Mouse (Mus musculus) CD4-positive, CD25-positive, alpha-beta regulatory T cell, adult 9 weeks (primary cell): ENCODE measurements around the gene Olfr385. TPM values are rescaled to one million over a fixed set of nuclear protein-coding genes. Genes with fewer than 3 reads are reported as not detected.

Experiments
- polyA plus RNA-seq: library from polyadenylated mRNA; unstranded; fragments of 100-300 nt; shearing (Covaris generic); gene quantifications from one replicate; pipeline ENCODE4 v1.2.1, GENCODE M21; 2017

The Olfr385 gene
- not detected for polyA plus RNA-seq

DNA sequence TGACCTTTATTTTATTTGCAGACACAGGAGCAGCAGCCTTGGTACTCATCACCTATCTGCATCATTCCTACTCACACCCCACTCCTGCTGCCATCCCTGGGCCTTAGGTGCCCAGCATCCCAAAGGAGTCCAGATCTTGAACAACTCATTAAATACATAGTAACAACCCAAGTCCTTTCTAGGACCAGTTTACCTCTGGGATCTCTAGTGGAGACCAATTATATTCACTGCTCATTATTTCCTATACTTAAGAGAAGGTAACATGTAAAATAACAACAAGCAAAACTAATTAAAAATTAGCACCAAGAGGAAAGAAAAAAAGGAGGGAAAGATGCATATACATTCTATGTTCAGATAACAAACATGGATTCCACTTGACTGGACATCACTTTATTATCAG, at the start of gene Olfr385:
Olfr385 (minus strand) TSS at position 101 of the 400 bp plus-strand sequence.

DNA sequence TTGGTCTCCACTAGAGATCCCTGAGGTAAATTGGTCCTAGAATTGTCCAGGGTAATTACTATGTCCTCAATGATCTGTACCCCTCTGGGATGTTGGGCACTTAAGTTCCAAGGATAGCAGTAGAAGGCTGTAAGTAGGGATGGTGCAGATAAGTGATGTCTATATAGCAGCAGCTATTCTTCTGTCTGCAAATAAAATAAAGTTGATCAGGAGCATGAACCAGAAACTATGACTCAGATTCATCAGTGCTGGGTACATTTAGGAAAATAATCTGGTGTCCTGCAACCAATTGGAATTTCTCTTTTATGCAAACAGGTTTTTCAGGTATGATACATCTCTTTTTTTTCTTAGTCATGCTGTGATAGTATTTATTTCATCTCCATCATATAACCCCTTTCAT, 5.5 kb upstream of the Olfr385 start, which contains the start of gene Olfr384:
Olfr384 (plus strand) TSS at position 301 of the 400 bp plus-strand sequence.

Other genes with a start within 250 kb of the Olfr385 start
- gene Olfr20, start 242.2 kb downstream of the Olfr385 start, polyA plus RNA-seq = not detected
- 0.29 TPM for gene Olfr376, start 221.8 kb downstream of the Olfr385 start, polyA plus RNA-seq
- gene Olfr1, start 193.4 kb downstream of the Olfr385 start, polyA plus RNA-seq = not detected
- gene Olfr378, start 164.5 kb downstream of the Olfr385 start, polyA plus RNA-seq = not detected
- not detected for gene Olfr380, start 135.5 kb downstream of the Olfr385 start, polyA plus RNA-seq
- gene Olfr381, start 101.4 kb downstream of the Olfr385 start, polyA plus RNA-seq = not detected
- gene Olfr382, start 75.8 kb downstream of the Olfr385 start, polyA plus RNA-seq = not detected
- not detected for gene Olfr384, start 5.6 kb upstream of the Olfr385 start, polyA plus RNA-seq
- not detected for gene Zfp735, start 95.8 kb upstream of the Olfr385 start, polyA plus RNA-seq
- gene Olfr389, start 187.7 kb upstream of the Olfr385 start, polyA plus RNA-seq = not detected
- gene Olfr390, start 190.0 kb upstream of the Olfr385 start, polyA plus RNA-seq = not detected
- not detected for gene Olfr391-ps, start 210.0 kb upstream of the Olfr385 start, polyA plus RNA-seq
- gene Olfr392, start 224.0 kb upstream of the Olfr385 start, polyA plus RNA-seq = not detected